Mouse (Mus musculus): ENCODE results near the gene Psmd1.

DNA sequence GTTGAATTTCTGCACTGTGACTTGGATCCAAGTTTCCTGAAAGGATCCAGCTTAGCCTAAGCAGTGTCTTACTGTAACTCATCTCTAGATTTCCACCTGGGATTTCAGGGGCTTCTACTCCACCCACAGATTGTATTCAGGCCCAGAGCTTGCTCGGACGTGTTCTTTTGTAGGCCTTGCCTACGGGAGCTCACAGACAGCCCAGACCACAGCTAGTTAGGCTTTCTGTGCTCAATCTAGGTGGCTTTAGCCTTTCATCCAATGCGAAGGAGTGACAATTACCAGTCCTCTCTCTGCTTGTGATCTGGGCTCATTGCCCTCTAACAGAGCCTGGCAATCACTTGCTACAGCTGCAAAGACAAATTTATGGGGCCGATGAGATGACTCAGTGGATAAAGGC is 82.1 kb downstream of the Psmd1 start:
- TF ChIP-seq CTCF (IDR thresholded peaks at IDR 0.05; ENCODE audit: borderline replicate concordance, extremely low read depth, insufficient read depth, insufficient read length) (no peak), POLR2A (IDR thresholded peaks at IDR 0.05; ENCODE audit: borderline replicate concordance, extremely low read depth, insufficient read depth, insufficient read length, poor library complexity, severe bottlenecking) (no peak)
